Mouse (Mus musculus) liver, embryonic 16.5 days (tissue): ENCODE data around the gene Snx33. TPM values are rescaled to one million over a fixed set of nuclear protein-coding genes. Genes with fewer than 3 reads are reported as not detected.
A peak's percentile ranks its signal among the peaks of the same experiment; 100 is the strongest.

ENCODE experiments used
- ATAC-seq: fragments of 200-750 bp; cut with Nextera tagmentation; 2 replicates; pipeline ENCODE4 v1.8.0; 2017; ENCODE audit warnings: low read depth, mild to moderate bottlenecking, moderate number of reproducible peaks, moderate library complexity
- H3K27ac ChIP-seq: fragments of 300-500 bp; sonication (generic); 2 replicates; pipeline ENCODE4 v1.5.1; 2014; ENCODE audit warnings: mild to moderate bottlenecking, low read length
- H3K27me3 ChIP-seq: fragments of 300-500 bp; sonication (generic); 2 replicates; pipeline ENCODE4 v1.6.1; 2014; ENCODE audit warnings: low read depth, low read length, mixed read lengths; ENCODE audit not compliant: control insufficient read depth, insufficient read depth
- H3K36me3 ChIP-seq: fragments of 300-500 bp; sonication (generic); 2 replicates; pipeline ENCODE4 v1.6.1; 2014; ENCODE audit warnings: mild to moderate bottlenecking; ENCODE audit not compliant: control insufficient read depth, insufficient read depth
- H3K4me1 ChIP-seq: fragments of 300-500 bp; sonication (generic); 2 replicates; pipeline ENCODE4 v1.6.1; 2014; ENCODE audit warnings: low read depth, low read length, mixed read lengths; ENCODE audit not compliant: control insufficient read depth
- H3K4me2 ChIP-seq: fragments of 300-500 bp; sonication (generic); 2 replicates; pipeline ENCODE4 v1.6.1; 2014; ENCODE audit warnings: low read depth, low read length, mixed read lengths
- H3K4me3 ChIP-seq: fragments of 300-500 bp; sonication (generic); 2 replicates; pipeline ENCODE4 v1.5.1; 2014; ENCODE audit warnings: low read depth, mild to moderate bottlenecking, low read length
- H3K9ac ChIP-seq: fragments of 300-500 bp; sonication (generic); 2 replicates; pipeline ENCODE4 v1.6.1; 2014; ENCODE audit warnings: low read depth, low read length
- H3K9me3 ChIP-seq: fragments of 300-500 bp; sonication (generic); replicated peaks from 2 replicates; pipeline ENCODE4 v1.6.1; 2016; ENCODE audit warnings: low read length; ENCODE audit not compliant: control insufficient read depth
- WGBS: fragments of 180-500 bp; shearing (Covaris S2); extraction: QIAGEN DNeasy Blood & Tissue Kit; methylation state at CpG from one replicate; pipeline ENCODE4 v1.1.7; 2014; ENCODE audit not compliant: insufficient replicate concordance; 5-methylcytosine and 5-hydroxymethylcytosine counted together
- polyA plus RNA-seq: library from polyadenylated mRNA; unstranded; fragments of >200 nt; fragmentation: Nextera tagmentation; extraction: Ambion mirVana; gene quantifications from 2 replicates; pipeline ENCODE4 v1.2.1, GENCODE M21; 2015

Snx33 gene
- polyA plus RNA-seq, 1 experiment from 2014 or later = 1.9 TPM

GRCm38 (mm10) chr9:56901187-56901586 lies 27.0 kb downstream of the Snx33 start:
- no peaks in the 10 kb centered on the region for H3K36me3 ChIP-seq
- H3K9me3 ChIP-seq = no peaks in the 10 kb centered on the region
- H3K4me3 ChIP-seq = no peak overlapping the region
- 54% methylated on average over 8 of the region's 8 CpGs for WGBS
- H3K4me1 ChIP-seq = no peaks in the 10 kb centered on the region
- H3K9ac ChIP-seq = no peak overlapping the region
- no peak overlapping the region for H3K4me2 ChIP-seq
- ATAC-seq = no peak
- H3K27ac ChIP-seq = no peak overlapping the region
- H3K27me3 ChIP-seq = no peaks in the 10 kb centered on the region

- Histone ChIP-seq H3K4me1 (no peaks in the 10 kb centered on the region), H3K36me3 (no peaks in the 10 kb centered on the region), H3K27me3 (no peaks in the 10 kb centered on the region), H3K9me3 (no peaks in the 10 kb centered on the region), H3K4me3 (no peak overlapping the region), H3K9ac (no peak overlapping the region), H3K27ac (no peak overlapping the region), H3K4me2 (no peak overlapping the region)
- ATAC-seq = no peak
- WGBS = 28% methylated on average over 9 of the region's 9 CpGs
Measured at GRCm38 (mm10) chr9:56900571-56900970, 27.6 kb downstream of the Snx33 start.

- H3K27me3 ChIP-seq = no peaks in the 10 kb centered on the region
- H3K9ac ChIP-seq = no peak overlapping the region
- H3K9me3 ChIP-seq = no peaks in the 10 kb centered on the region
- H3K4me1 ChIP-seq = no peaks in the 10 kb centered on the region
- H3K4me3 ChIP-seq = no peak overlapping the region
- no peak overlapping the region for H3K27ac ChIP-seq
- H3K36me3 ChIP-seq = no peaks in the 10 kb centered on the region
- ATAC-seq = no peak
- H3K4me2 ChIP-seq = no peak overlapping the region
Measured at GRCm38 (mm10) chr9:56900060-56900459, 28.1 kb downstream of the Snx33 start.

GRCm38 (mm10) chr9:56899409-56899808 lies 28.8 kb downstream of the Snx33 start:
- Histone ChIP-seq H3K9me3 (no peaks in the 10 kb centered on the region), H3K9ac (no peak overlapping the region), H3K36me3 (no peaks in the 10 kb centered on the region), H3K4me2 (no peak overlapping the region), H3K4me3 (no peak overlapping the region), H3K27ac (no peak overlapping the region), H3K27me3 (no peaks in the 10 kb centered on the region), H3K4me1 (no peaks in the 10 kb centered on the region)
- WGBS = 70% methylated on average over 11 of the region's 11 CpGs
- ATAC-seq = no peak

GRCm38 (mm10) chr9:56896779-56897178 lies 31.4 kb downstream of the Snx33 start:
- H3K4me3 ChIP-seq = no peak overlapping the region
- H3K27ac ChIP-seq = no peak overlapping the region
- no peaks in the 10 kb centered on the region for H3K36me3 ChIP-seq
- H3K4me2 ChIP-seq = no peak overlapping the region
- H3K9ac ChIP-seq = no peak overlapping the region
- no peaks in the 10 kb centered on the region for H3K4me1 ChIP-seq
- 77% methylated on average over 12 of the region's 12 CpGs for WGBS
- H3K27me3 ChIP-seq = no peaks in the 10 kb centered on the region
- H3K9me3 ChIP-seq = no peaks in the 10 kb centered on the region
- ATAC-seq = no peak

- H3K27me3 ChIP-seq = no peaks in the 10 kb centered on the region
- no peaks in the 10 kb centered on the region for H3K9me3 ChIP-seq
- H3K9ac ChIP-seq = no peak overlapping the region
- no peak overlapping the region for H3K4me2 ChIP-seq
- no peak overlapping the region for H3K4me3 ChIP-seq
- no peak overlapping the region for H3K27ac ChIP-seq
- WGBS = 24% methylated on average over 3 of the region's 3 CpGs
- no peaks in the 10 kb centered on the region for H3K36me3 ChIP-seq
- no peaks in the 10 kb centered on the region for H3K4me1 ChIP-seq
- no peak for ATAC-seq
Measured at GRCm38 (mm10) chr9:56894006-56894405, 34.2 kb downstream of the Snx33 start.

GRCm38 (mm10) chr9:56893313-56893712 lies 34.9 kb downstream of the Snx33 start:
- Histone ChIP-seq H3K4me2 (no peak overlapping the region), H3K9ac (no peak overlapping the region), H3K4me3 (no peak overlapping the region), H3K4me1 (no peaks in the 10 kb centered on the region), H3K27ac (no peak overlapping the region), H3K27me3 (no peaks in the 10 kb centered on the region), H3K36me3 (no peaks in the 10 kb centered on the region), H3K9me3 (no peaks in the 10 kb centered on the region)
- ATAC-seq = no peak
- 55% methylated on average over 8 of the region's 8 CpGs for WGBS

- WGBS = 74% methylated on average over 10 of the region's 10 CpGs
Measured at GRCm38 (mm10) chr9:56892111-56892510, 36.1 kb downstream of the Snx33 start.

GRCm38 (mm10) chr9:56891517-56892011 lies 36.6 kb downstream of the Snx33 start:
- ATAC-seq = peak; percentile 27; the same call in 1 of the 2 replicates
- Histone ChIP-seq H3K27ac (no peak overlapping the region), H3K4me3 (no peak overlapping the region), H3K27me3 (no peaks in the 10 kb centered on the region), H3K36me3 (no peaks in the 10 kb centered on the region), H3K4me2 (peak overlapping the region; percentile 33), H3K9me3 (no peaks in the 10 kb centered on the region), H3K4me1 (no peaks in the 10 kb centered on the region), H3K9ac (no peak overlapping the region)
- 35% methylated on average over 12 of the region's 12 CpGs for WGBS

More at GRCm38 (mm10) chr9:56892111-56892510, 36.1 kb downstream of the Snx33 start:
- no peak for ATAC-seq
- H3K27ac ChIP-seq = no peak overlapping the region
- no peaks in the 10 kb centered on the region for H3K4me1 ChIP-seq
- H3K27me3 ChIP-seq = no peaks in the 10 kb centered on the region
- H3K4me2 ChIP-seq = no peak overlapping the region
- no peaks in the 10 kb centered on the region for H3K36me3 ChIP-seq
- no peaks in the 10 kb centered on the region for H3K9me3 ChIP-seq
- no peak overlapping the region for H3K9ac ChIP-seq
- no peak overlapping the region for H3K4me3 ChIP-seq
